Mouse (Mus musculus): ENCODE measurements around the gene Gm609. TPM values are rescaled to one million over a fixed set of nuclear protein-coding genes. Genes with fewer than 3 reads are reported as not detected.

Gene Gm609
- polyA plus RNA-seq, 1 experiment, result 2.2 TPM

- TF ChIP-seq CTCF (IDR thresholded peaks at IDR 0.05; ENCODE audit: extremely low read depth, insufficient read length, insufficient replicate concordance, low read depth, low read length) (no peak), POLR2A (IDR thresholded peaks at IDR 0.05; ENCODE audit: low read depth, low read length) (no peak)
- Histone ChIP-seq H3K4me3 (ENCODE audit: low read depth, low read length) (no peak overlapping the region), H3K27me3 (ENCODE audit: control insufficient read depth, insufficient read depth, low read length) (no peaks in the 10 kb centered on the region), H3K27ac (ENCODE audit: insufficient read depth, low read depth, low read length) (no peak overlapping the region), H3K4me1 (ENCODE audit: control insufficient read depth, insufficient read depth, insufficient read length, low read length) (0 out of 2 replicates have a peak, but pooled peaks cover 2% of the 10 kb centered on the region), H3K36me3 (ENCODE audit: control insufficient read depth, insufficient read depth, low read length) (peaks cover 9% of the 10 kb centered on the region; the same call in 1 of the 2 replicates)
- 35% methylated on average over 5 of the region's 5 CpGs for WGBS
Observed at GRCm38 (mm10) chr16:45378147-45378943, 114.4 kb downstream of the Gm609 start.

- H3K27ac ChIP-seq (ENCODE audit: insufficient read depth, low read depth, low read length), result no peak overlapping the region
- H3K27me3 ChIP-seq (ENCODE audit: control insufficient read depth, insufficient read depth, low read length), result no peaks in the 10 kb centered on the region
- H3K4me1 ChIP-seq (ENCODE audit: control insufficient read depth, insufficient read depth, insufficient read length, low read length), result 0 out of 2 replicates have a peak, but pooled peaks cover 2% of the 10 kb centered on the region
- no peak for TF ChIP-seq POLR2A (IDR thresholded peaks at IDR 0.05; ENCODE audit: low read depth, low read length)
- TF ChIP-seq CTCF (IDR thresholded peaks at IDR 0.05; ENCODE audit: extremely low read depth, insufficient read length, insufficient replicate concordance, low read depth, low read length), result no peak
- WGBS, result 87% methylated on average over 4 of the region's 4 CpGs
- H3K4me3 ChIP-seq (ENCODE audit: low read depth, low read length), result no peak overlapping the region
- H3K36me3 ChIP-seq (ENCODE audit: control insufficient read depth, insufficient read depth, low read length), result peaks cover 2% of the 10 kb centered on the region; the same call in 1 of the 2 replicates
Observed at GRCm38 (mm10) chr16:45377332-45377731, 115.4 kb downstream of the Gm609 start.

DNA sequence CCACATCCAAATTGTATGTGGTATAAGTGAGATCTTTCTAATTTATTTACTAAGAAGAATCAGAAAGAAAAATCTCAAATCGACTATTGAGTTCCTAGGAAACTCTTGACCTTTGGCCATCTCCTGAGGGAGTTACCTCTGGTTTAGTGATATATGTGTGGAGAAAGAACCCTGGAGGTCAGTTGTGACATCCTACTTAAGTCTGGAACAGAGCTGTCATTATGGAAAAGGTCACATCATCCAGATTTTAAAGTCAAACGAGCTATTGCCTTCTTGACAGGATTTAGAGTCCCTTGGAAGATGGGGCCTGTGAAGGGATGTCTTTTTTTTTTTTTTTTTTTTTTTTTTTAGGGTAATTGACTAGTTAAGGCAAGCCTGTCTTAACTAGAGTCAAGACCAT lies 116.0 kb downstream of the Gm609 start:
- Histone ChIP-seq H3K36me3 (ENCODE audit: control insufficient read depth, insufficient read depth, low read length) (peaks cover 2% of the 10 kb centered on the region; the same call in 1 of the 2 replicates), H3K27me3 (ENCODE audit: control insufficient read depth, insufficient read depth, low read length) (no peaks in the 10 kb centered on the region), H3K4me3 (ENCODE audit: low read depth, low read length) (no peak overlapping the region), H3K27ac (ENCODE audit: insufficient read depth, low read depth, low read length) (no peak overlapping the region), H3K4me1 (ENCODE audit: control insufficient read depth, insufficient read depth, insufficient read length, low read length) (0 out of 2 replicates have a peak, but pooled peaks cover 2% of the 10 kb centered on the region)
- TF ChIP-seq CTCF (IDR thresholded peaks at IDR 0.05; ENCODE audit: extremely low read depth, insufficient read length, insufficient replicate concordance, low read depth, low read length) (no peak), POLR2A (IDR thresholded peaks at IDR 0.05; ENCODE audit: low read depth, low read length) (no peak)
- WGBS, result 51% methylated on average over 2 of the region's 2 CpGs

DNA sequence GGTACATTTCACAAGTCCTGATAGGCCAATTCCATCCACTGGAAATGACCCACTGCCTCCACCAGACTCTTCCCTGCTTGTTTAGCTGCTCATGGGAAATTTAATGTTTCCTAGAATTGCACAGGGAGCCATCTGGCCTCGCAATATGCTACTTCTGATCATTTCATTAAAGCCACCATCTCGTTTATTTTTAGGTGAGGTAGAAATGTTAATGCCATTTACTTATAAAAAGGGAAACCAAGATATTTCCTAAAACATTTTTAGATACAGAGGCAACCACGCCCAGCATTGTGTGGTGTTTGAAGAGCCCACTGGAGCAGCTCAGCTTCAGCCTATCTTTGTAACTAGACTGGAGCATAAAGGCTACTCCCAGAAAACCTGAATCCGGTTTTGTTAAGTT lies 116.5 kb downstream of the Gm609 start:
- H3K27me3 ChIP-seq (ENCODE audit: control insufficient read depth, insufficient read depth, low read length), result no peaks in the 10 kb centered on the region
- TF ChIP-seq CTCF (IDR thresholded peaks at IDR 0.05; ENCODE audit: extremely low read depth, insufficient read length, insufficient replicate concordance, low read depth, low read length) (no peak), POLR2A (IDR thresholded peaks at IDR 0.05; ENCODE audit: low read depth, low read length) (no peak)
- no peaks in the 10 kb centered on the region for H3K36me3 ChIP-seq (ENCODE audit: control insufficient read depth, insufficient read depth, low read length)
- 80% methylated on average over 4 of the region's 4 CpGs for WGBS
- H3K4me1 ChIP-seq (ENCODE audit: control insufficient read depth, insufficient read depth, insufficient read length, low read length), result 0 out of 2 replicates have a peak, but pooled peaks cover 2% of the 10 kb centered on the region
- no peak overlapping the region for H3K4me3 ChIP-seq (ENCODE audit: low read depth, low read length)
- H3K27ac ChIP-seq (ENCODE audit: insufficient read depth, low read depth, low read length), result no peak overlapping the region

DNA sequence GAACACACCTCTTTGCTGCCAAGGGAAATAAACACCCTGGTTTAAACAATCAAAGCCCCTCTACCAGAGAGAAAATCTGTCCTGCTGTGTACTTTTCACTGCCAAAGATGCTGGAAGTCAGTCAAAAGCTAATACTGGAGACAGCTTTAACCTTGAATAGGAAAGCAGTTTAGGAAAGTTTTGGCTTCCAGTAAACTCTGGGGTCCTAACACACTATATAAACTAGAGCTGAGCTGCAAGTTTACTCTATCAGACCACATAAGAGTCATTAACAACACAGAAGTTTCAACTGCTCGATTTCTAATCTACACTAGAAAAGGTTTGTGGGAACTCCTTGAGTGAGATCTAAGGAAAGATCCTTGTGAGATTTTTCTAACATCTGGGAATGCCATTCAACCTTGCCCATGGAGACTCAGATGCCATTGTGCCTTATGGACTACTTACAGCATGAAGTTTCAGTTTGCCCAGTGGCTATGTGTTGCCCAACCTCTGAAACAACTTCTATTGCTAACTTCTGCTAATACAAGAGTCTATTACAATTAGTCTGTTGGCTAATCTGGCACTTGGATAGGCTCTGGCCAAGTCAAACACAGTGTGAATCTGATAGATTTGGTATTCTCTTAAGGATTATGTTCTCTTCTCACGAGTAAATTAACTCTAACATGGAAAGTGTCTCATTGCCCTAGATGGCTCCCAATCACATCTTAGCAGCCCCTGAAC lies 117.1 kb downstream of the Gm609 start:
- no peak for TF ChIP-seq POLR2A (IDR thresholded peaks at IDR 0.05; ENCODE audit: low read depth, low read length)
- no peak for TF ChIP-seq CTCF (IDR thresholded peaks at IDR 0.05; ENCODE audit: extremely low read depth, insufficient read length, insufficient replicate concordance, low read depth, low read length)
- Histone ChIP-seq H3K27me3 (ENCODE audit: control insufficient read depth, insufficient read depth, low read length) (no peaks in the 10 kb centered on the region), H3K27ac (ENCODE audit: insufficient read depth, low read depth, low read length) (no peak overlapping the region), H3K4me3 (ENCODE audit: low read depth, low read length) (no peak overlapping the region), H3K36me3 (ENCODE audit: control insufficient read depth, insufficient read depth, low read length) (no peaks in the 10 kb centered on the region), H3K4me1 (ENCODE audit: control insufficient read depth, insufficient read depth, insufficient read length, low read length) (0 out of 2 replicates have a peak, but pooled peaks cover 2% of the 10 kb centered on the region)
- 55% methylated on average over 2 of the region's 2 CpGs for WGBS

DNA sequence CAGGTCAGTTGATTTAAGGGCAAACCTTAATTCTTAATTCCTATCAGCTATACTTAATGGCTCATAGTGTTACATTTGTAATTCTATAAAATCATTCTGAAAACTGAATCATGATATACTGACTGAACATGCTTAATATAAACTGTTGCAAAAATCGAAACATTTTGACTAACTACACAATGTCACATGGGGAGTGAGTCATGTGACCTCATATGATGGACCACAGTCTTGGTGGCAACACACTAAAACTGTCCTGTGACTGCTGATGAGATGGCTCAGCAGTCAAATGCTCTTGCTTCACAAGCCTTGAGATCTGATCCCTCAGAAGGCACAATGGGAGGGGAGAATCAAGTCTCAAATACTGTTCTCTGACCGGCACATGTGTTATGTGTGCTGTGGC lies 118.7 kb downstream of the Gm609 start:
- Histone ChIP-seq H3K27ac (ENCODE audit: insufficient read depth, low read depth, low read length) (no peak overlapping the region), H3K4me3 (ENCODE audit: low read depth, low read length) (no peak overlapping the region), H3K36me3 (ENCODE audit: control insufficient read depth, insufficient read depth, low read length) (no peaks in the 10 kb centered on the region), H3K4me1 (ENCODE audit: control insufficient read depth, insufficient read depth, insufficient read length, low read length) (0 out of 2 replicates have a peak, but pooled peaks cover 2% of the 10 kb centered on the region), H3K27me3 (ENCODE audit: control insufficient read depth, insufficient read depth, low read length) (no peaks in the 10 kb centered on the region)
- no peak for TF ChIP-seq POLR2A (IDR thresholded peaks at IDR 0.05; ENCODE audit: low read depth, low read length)
- TF ChIP-seq CTCF (IDR thresholded peaks at IDR 0.05; ENCODE audit: extremely low read depth, insufficient read length, insufficient replicate concordance, low read depth, low read length), result no peak
- 87% methylated on average over 2 of the region's 2 CpGs for WGBS

DNA sequence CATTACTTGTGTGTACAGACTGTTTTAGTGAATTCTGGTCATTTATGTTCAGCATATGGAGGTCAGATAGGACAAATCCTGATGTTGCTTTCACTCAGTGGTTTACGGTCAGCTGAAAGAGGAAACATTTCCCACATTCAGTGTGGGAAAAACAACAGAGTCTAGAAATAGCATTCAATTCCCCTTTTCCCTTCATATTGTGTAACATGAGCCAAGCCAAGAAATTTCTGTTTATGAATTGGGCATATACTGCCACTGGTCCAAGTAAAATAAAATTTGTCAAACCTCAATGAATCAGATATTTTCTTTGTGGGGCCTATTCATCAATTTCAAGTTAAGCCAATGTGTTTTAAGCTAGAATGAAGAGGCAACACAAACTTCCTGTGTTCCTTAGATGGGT lies 121.7 kb downstream of the Gm609 start:
- no peak overlapping the region for H3K27ac ChIP-seq (ENCODE audit: insufficient read depth, low read depth, low read length)
- H3K4me3 ChIP-seq (ENCODE audit: low read depth, low read length), result no peak overlapping the region
- TF ChIP-seq CTCF (IDR thresholded peaks at IDR 0.05; ENCODE audit: extremely low read depth, insufficient read length, insufficient replicate concordance, low read depth, low read length), result no peak
- no peak for TF ChIP-seq POLR2A (IDR thresholded peaks at IDR 0.05; ENCODE audit: low read depth, low read length)
- H3K4me1 ChIP-seq (ENCODE audit: control insufficient read depth, insufficient read depth, insufficient read length, low read length), result 0 out of 2 replicates have a peak, but pooled peaks cover 1% of the 10 kb centered on the region
- H3K27me3 ChIP-seq (ENCODE audit: control insufficient read depth, insufficient read depth, low read length), result no peaks in the 10 kb centered on the region
- H3K36me3 ChIP-seq (ENCODE audit: control insufficient read depth, insufficient read depth, low read length), result no peaks in the 10 kb centered on the region
- 76% methylated on average over 1 of the region's 1 CpGs for WGBS
